In genomic region chr5:125069426-125069825, GRCm38 (mm10) we compare ENCODE assay signal across 14 mouse cellular contexts.
DNase-seq lines count a peak whose midpoint lies in the region; ATAC-seq lines count a peak whose summit lies in the region.
"Had no signal": no experiment of that assay in that cellular context is flagged by ENCODE, and none has a peak within 500 bp of the region (broad histone marks: within the 10 kb centered on the region; RNA-seq: fewer than 3 reads in every experiment).

No protein-coding gene starts in this region.

- peak overlapping the region; percentile 5; the same call in 1 of the 2 replicates for H3K4me2 ChIP-seq in kidney, embryonic 15.5 days
- no peak overlapping the region for H3K4me2 ChIP-seq in embryonic facial prominence, embryonic 15.5 days (replicated peaks)
- no peak overlapping the region for H3K4me2 ChIP-seq in hindbrain, embryonic 13.5 days
- H3K4me2 ChIP-seq in neural tube, embryonic 12.5 days (replicated peaks) = peak overlapping the region; percentile 35
- H3K4me2 ChIP-seq in liver, embryonic 11.5 days = no peak overlapping the region
- H3K4me2 ChIP-seq: heart, embryonic 11.5 days; liver, embryonic 12.5 days had no signal

- H3K27ac ChIP-seq in kidney, embryonic 15.5 days = peak overlapping the region; percentile 88
- peak overlapping the region; percentile 51; the same call in 1 of the 2 replicates for H3K27ac ChIP-seq in embryonic facial prominence, embryonic 15.5 days (replicated peaks)
- H3K27ac ChIP-seq in hindbrain, embryonic 13.5 days = peak overlapping the region; percentile 89
- H3K27ac ChIP-seq in neural tube, embryonic 12.5 days = peak overlapping the region; percentile 82
- no peak overlapping the region for H3K27ac ChIP-seq in liver, embryonic 11.5 days (ENCODE audit: low read depth, low read length)
- H3K27ac ChIP-seq: liver, embryonic 12.5 days had no signal

- H3K9ac ChIP-seq in kidney, embryonic 15.5 days = no peak overlapping the region
- no peak overlapping the region for H3K9ac ChIP-seq in embryonic facial prominence, embryonic 15.5 days
- H3K9ac ChIP-seq in hindbrain, embryonic 13.5 days = peak overlapping the region; percentile 36; the same call in 1 of the 2 replicates
- peak overlapping the region; percentile 43; the same call in 1 of the 2 replicates for H3K9ac ChIP-seq in neural tube, embryonic 12.5 days
- no peak overlapping the region for H3K9ac ChIP-seq in liver, embryonic 11.5 days (ENCODE audit: low read depth, low read length)
- H3K9ac ChIP-seq: liver, embryonic 12.5 days had no signal

- no peak for DNase-seq in kidney, adult 9 months
- no peak for DNase-seq in liver, embryonic 11.5 days (ENCODE audit: low spot score)
- DNase-seq in frontal cortex, postnatal 10 days (ENCODE audit: low spot score in 2 of 2) = no peak
- no peak for DNase-seq in ovary, postnatal 36 days (ENCODE audit: low spot score)
- DNase-seq: cerebellum, postnatal 25 days; thymus, adult 2 months had no signal

- no peaks in the 10 kb centered on the region for H3K9me3 ChIP-seq in kidney, embryonic 15.5 days (replicated peaks)
- no peaks in the 10 kb centered on the region for H3K9me3 ChIP-seq in embryonic facial prominence, embryonic 15.5 days (replicated peaks)
- H3K9me3 ChIP-seq in hindbrain, embryonic 13.5 days = no peaks in the 10 kb centered on the region
- no peaks in the 10 kb centered on the region for H3K9me3 ChIP-seq in neural tube, embryonic 12.5 days
- no peaks in the 10 kb centered on the region for H3K9me3 ChIP-seq in liver, embryonic 11.5 days (ENCODE audit: control insufficient read depth, low read length)
- H3K9me3 ChIP-seq: liver, embryonic 12.5 days; megakaryocyte, embryonic 14.5 days had no signal

- 34% methylated on average over 5 of the region's 5 CpGs for WGBS in kidney, embryonic 15.5 days
- 41% methylated on average over 5 of the region's 5 CpGs for WGBS in embryonic facial prominence, embryonic 15.5 days
- WGBS in hindbrain, embryonic 13.5 days = 39% methylated on average over 5 of the region's 5 CpGs
- 42% methylated on average over 5 of the region's 5 CpGs for WGBS in neural tube, embryonic 12.5 days
- 72% methylated on average over 5 of the region's 5 CpGs for WGBS in liver, embryonic 11.5 days

- peak; percentile 14; the same call in 1 of the 2 replicates for ATAC-seq in kidney, embryonic 15.5 days (replicated peaks; ENCODE audit: low FRiP score)
- ATAC-seq in embryonic facial prominence, embryonic 15.5 days (ENCODE audit: insufficient number of reproducible peaks, low FRiP score, low TSS enrichment, low read depth) = no peak; the same call in 1 of the 2 replicates
- ATAC-seq in hindbrain, embryonic 13.5 days (ENCODE audit: low FRiP score) = no peak; the same call in 1 of the 2 replicates
- 0 out of 2 replicates have a peak, but pooled peaks have one; percentile 13 for ATAC-seq in neural tube, embryonic 12.5 days (ENCODE audit: low FRiP score, low read depth)
- ATAC-seq in liver, embryonic 11.5 days (replicated peaks; ENCODE audit: low FRiP score) = no peak
- ATAC-seq: liver, embryonic 12.5 days had no signal

- H3K4me1 ChIP-seq in kidney, embryonic 15.5 days = peaks cover 72% of the 10 kb centered on the region
- H3K4me1 ChIP-seq in embryonic facial prominence, embryonic 15.5 days = peaks cover 47% of the 10 kb centered on the region
- H3K4me1 ChIP-seq in hindbrain, embryonic 13.5 days (replicated peaks) = peaks cover 67% of the 10 kb centered on the region
- H3K4me1 ChIP-seq in neural tube, embryonic 12.5 days = peaks cover 55% of the 10 kb centered on the region
- H3K4me1 ChIP-seq in liver, embryonic 11.5 days (replicated peaks; ENCODE audit: control insufficient read depth, insufficient read depth, low read length) = peaks cover 13% of the 10 kb centered on the region

- no peak overlapping the region for H3K4me3 ChIP-seq in kidney, embryonic 15.5 days (replicated peaks)
- no peak overlapping the region for H3K4me3 ChIP-seq in embryonic facial prominence, embryonic 15.5 days (replicated peaks)
- H3K4me3 ChIP-seq in hindbrain, embryonic 13.5 days = no peak overlapping the region
- H3K4me3 ChIP-seq in neural tube, embryonic 12.5 days = no peak overlapping the region
- H3K4me3 ChIP-seq in liver, embryonic 11.5 days (ENCODE audit: low read depth, low read length) = no peak overlapping the region
- H3K4me3 ChIP-seq: liver, embryonic 12.5 days; megakaryocyte, embryonic 14.5 days had no signal

- peaks cover 37% of the 10 kb centered on the region for H3K36me3 ChIP-seq in kidney, embryonic 15.5 days
- peaks cover 75% of the 10 kb centered on the region for H3K36me3 ChIP-seq in embryonic facial prominence, embryonic 15.5 days
- peaks cover 56% of the 10 kb centered on the region for H3K36me3 ChIP-seq in hindbrain, embryonic 13.5 days
- H3K36me3 ChIP-seq in neural tube, embryonic 12.5 days = peaks cover 55% of the 10 kb centered on the region
- H3K36me3 ChIP-seq in liver, embryonic 11.5 days (ENCODE audit: control insufficient read depth, insufficient read depth, low read length) = peaks cover 15% of the 10 kb centered on the region

- no peaks in the 10 kb centered on the region for H3K27me3 ChIP-seq in kidney, embryonic 15.5 days
- no peaks in the 10 kb centered on the region for H3K27me3 ChIP-seq in embryonic facial prominence, embryonic 15.5 days
- H3K27me3 ChIP-seq in hindbrain, embryonic 13.5 days = no peaks in the 10 kb centered on the region
- no peaks in the 10 kb centered on the region for H3K27me3 ChIP-seq in neural tube, embryonic 12.5 days (replicated peaks)
- no peaks in the 10 kb centered on the region for H3K27me3 ChIP-seq in liver, embryonic 11.5 days (replicated peaks; ENCODE audit: control insufficient read depth, insufficient read depth, low read length)
- H3K27me3 ChIP-seq: CH12.LX; liver, embryonic 12.5 days had no signal

Comparison
In these comparisons a context has a peak if more than half of its experiments do, and no peak if none do; other contexts are left out.
1. ATAC-seq: peak in kidney, embryonic 15.5 days (single experiment) and neural tube, embryonic 12.5 days (single experiment); none in embryonic facial prominence, embryonic 15.5 days (single experiment), hindbrain, embryonic 13.5 days (single experiment) and liver, embryonic 11.5 days (single experiment).
2. H3K4me2 ChIP-seq: peak in kidney, embryonic 15.5 days (single experiment) and neural tube, embryonic 12.5 days (single experiment); none in embryonic facial prominence, embryonic 15.5 days (single experiment), hindbrain, embryonic 13.5 days (single experiment) and liver, embryonic 11.5 days (single experiment).
3. H3K9ac ChIP-seq: peak in hindbrain, embryonic 13.5 days (single experiment) and neural tube, embryonic 12.5 days (single experiment); none in kidney, embryonic 15.5 days (single experiment), embryonic facial prominence, embryonic 15.5 days (single experiment) and liver, embryonic 11.5 days (single experiment).